Mouse (Mus musculus): ENCODE results near the gene Ankdd1b. TPM values are rescaled to one million over a fixed set of nuclear protein-coding genes. Genes with fewer than 3 reads are reported as not detected.

Ankdd1b gene
- under 1 TPM in 1 of 2 experiments, not detected in 1; 0.10 TPM for total RNA-seq (2021)
- long read RNA-seq, experiment 1, partial matches to known transcripts = 0 of 16 reads
- long read RNA-seq, experiment 1, other reads (novel, unspliced or antisense) = 16 of 16 reads
- long read RNA-seq, experiment 2, partial matches to known transcripts = 0 of 18 reads
- long read RNA-seq, experiment 2, other reads (novel, unspliced or antisense) = 18 of 18 reads

DNA sequence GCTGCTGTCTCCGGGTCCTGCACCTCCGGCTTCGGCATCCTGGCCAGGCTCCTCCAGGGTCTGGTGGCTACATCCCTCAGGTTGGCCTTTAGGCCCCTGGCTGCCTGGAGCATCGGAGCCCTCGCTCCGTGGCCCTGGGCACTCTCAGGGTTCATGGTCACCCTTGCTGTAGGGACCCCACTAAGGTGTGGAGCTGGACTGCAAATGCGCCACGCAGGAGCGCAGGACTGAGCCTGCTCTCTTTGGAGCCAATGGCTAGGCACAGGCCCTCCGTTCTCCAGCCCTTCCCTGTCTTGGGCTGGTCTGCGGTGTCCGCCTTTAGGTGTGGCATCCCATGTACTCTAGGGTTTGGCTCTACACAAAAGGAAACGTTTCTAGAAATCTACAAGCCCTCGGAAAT, at the start of gene Ankdd1b:
Gene Ankdd1b (minus strand): TSS at position 242 of the 400 bp plus-strand sequence.
- no peak for DNase-seq
- intact Hi-C loops (cut with DNase I) = no loop called here

DNA sequence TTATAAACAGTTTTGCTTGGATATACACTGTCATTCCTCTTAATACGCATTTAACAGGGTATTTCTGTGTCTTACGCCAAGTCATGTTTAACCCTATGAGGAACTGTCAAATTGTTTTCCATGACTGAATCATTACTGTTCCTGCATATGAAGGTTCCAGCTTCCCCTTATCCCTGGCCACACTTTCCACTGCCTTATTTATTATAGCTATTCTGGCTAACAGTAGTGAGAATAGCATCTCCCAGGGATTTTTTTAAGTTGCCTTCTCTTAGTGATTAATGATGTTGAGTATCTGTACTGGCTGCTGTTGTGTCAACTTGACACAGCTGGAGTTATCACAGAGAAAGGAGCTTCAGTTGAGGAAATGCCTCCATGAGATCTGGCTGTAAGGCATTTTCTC, 46.3 kb upstream of the Ankdd1b start:
- intact Hi-C loops (cut with DNase I) = no loop called here
- DNase-seq = no peak

DNA sequence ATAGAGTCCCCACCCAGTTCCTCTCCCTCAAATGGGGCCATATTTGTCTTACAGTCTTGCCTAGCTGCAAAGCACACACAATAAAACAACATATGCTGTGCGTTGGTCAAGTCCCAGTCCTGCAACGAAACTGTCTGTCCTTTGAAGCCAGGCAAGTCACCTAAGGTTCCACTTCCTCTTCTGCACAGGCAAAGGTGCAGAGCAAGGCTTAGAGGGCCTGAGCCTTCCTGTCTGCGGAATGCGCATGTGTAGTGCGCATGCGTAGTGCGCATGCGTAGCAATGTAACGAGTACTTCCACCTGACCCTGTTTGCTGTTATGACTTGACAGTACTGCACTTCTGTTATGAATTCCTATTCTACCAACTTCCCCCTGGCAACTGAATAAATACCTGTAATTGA, 45.3 kb upstream of the Ankdd1b start:
- DNase-seq = no peak
- intact Hi-C loops (cut with DNase I) = no loop called here

DNA sequence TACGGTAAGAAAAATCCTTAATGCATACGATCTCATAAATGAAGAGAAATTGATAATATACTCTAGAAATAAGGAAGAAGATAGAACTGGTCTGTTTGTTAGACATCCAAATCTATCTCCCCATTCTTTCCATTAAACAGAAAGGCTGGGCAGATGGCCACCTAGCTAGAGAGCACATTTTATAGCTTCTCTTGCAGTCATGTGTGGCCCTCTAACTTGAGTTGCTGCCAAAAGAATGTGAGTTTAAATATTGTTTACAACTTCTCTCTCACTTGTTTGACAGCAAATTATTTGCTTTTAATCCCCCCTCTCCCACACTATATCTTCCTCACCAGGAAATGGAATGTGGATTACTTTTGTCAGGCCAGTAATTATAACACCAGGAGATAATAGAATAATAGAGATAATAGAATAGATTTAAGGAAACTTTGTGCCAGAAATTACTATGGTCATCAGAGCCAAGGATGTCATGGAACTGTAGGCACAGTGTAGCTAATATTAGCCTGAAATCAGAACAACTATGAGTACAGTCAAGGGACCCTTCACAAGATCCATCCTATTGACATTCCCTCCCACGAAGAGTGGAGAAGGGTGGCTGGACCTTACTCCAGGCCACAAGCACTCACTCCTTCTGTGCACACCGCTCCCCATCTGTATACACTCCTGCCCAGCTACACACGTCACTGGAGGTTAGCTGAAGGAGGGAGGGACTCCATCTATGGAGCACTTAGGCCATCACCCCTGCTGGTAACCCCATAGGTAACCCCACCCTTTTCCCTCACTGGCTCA, 43.4 kb upstream of the Ankdd1b start:
- intact Hi-C loops (cut with DNase I) = no loop called here
- DNase-seq = no peak

DNA sequence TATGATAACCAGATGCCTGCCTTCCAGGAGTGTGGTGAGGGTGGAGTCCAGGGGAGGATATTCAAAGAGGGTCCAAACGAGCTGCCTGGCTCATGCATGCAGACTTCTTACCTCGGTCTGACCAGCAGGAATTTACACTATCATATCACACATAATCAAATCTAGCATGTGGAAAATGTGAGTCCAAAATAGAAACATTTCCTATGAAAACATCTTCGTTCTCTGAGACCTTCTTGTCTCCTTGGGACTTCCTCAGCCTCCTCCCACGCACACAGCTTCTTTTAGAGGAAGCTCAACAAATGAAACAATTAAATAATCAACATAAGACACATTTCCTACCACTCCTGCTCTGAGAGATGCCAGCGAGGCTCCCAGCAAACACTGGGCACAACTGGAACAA, 40.9 kb upstream of the Ankdd1b start:
- intact Hi-C loops (cut with DNase I) = no loop called here
- DNase-seq = no peak

DNA sequence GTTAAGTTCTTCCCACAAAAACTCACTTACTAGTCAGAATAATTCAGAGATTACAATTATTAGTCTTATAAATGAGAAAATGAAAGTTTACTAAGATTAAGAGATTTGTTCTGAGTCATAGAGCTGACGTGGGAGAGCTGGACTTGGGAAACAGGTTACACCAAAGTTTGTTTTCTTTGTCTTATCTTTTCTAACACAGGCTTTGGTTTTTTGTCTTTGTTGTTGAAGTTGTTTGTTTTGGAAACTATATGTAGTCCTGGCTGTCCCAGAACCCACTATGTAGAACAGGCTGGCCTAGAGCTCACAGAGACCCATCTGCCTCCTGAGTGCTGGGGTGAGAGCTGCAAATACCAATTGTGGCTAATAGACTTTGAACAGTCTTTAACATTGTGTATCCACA, 40.3 kb upstream of the Ankdd1b start:
- intact Hi-C loops (cut with DNase I) = no loop called here
- no peak for DNase-seq

DNA sequence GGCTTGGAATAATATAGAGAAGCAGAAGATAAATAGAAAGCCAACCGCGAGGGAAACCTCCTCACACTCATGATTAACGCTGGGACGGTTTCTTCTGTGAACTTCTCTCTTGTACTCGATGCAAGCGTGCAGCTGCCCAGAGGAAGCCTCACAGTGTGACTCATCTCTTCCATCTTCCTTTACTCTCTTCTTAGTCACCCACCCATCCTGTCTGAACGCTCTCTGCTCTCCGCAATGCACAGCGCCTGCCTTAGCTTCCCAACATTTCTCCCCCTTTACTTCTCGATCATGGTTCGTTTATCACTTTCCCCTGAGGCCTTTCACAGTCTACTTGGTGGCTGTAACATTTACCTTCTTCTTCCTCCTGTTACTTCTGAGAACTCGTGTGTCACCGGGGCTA, 39.6 kb upstream of the Ankdd1b start:
- DNase-seq = peak in 1 of 2 experiments; percentile 11
- intact Hi-C loops (cut with DNase I) = no loop called here

DNA sequence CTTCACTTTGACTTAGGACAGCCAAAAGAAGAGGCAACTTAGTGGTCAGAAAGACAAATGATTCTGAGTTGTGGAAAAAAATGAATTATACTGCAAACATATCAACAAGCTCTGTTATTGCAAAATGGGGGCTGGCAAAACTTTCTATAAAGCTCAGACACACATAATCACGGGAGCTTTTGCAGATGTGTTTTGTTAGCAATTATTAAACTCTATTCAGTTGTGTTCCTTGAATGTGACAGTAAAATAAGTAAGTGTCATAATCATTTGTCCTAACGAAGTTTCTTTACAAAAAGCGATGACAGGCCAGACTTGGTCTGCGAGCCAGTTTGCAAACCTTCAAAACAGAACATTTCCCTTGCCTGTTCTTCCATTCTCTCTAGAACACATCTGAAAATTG, 36.5 kb upstream of the Ankdd1b start:
- intact Hi-C loops (cut with DNase I) = no loop called here
- DNase-seq = no peak

DNA sequence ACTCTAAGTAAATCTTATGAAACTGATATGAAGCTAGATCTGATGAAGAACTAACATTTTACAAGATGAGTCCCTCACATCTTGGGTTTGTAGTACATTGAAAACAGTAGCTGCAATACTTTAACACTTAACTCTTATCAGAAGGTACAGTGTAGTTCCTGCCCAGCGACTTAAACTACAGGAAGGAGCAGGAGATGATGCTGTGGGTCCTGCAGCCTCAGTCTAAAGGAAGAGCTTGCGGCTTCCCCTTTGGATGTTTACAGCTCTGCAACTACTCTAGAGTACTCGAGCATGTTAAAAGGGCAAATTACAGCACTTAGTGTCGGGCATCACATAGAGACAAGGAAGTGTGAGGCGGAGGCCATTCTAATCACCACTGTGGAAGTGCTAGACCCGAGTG, 35.3 kb upstream of the Ankdd1b start:
- no peak for DNase-seq
- intact Hi-C loops (cut with DNase I) = no loop called here

DNA sequence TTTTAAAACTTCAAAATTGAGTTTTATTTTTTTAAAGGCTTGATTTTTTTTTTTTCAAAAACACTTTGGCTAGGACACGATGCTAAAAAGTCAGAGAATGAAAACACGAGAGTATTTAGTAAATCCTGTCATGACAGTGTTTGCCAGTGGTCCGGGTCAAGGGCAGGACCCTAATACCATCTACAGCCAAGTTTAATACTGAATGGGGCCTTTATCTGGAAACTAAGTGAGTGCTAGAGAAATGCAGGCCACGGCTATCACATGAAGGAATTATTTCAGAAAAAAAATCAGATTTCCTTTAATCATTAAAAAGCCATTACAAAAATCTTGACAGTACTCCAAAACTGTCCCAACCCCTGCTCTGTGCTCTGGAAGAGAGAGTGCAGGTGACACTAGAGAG, 34.7 kb upstream of the Ankdd1b start:
- intact Hi-C loops (cut with DNase I) = no loop called here
- DNase-seq = no peak

DNA sequence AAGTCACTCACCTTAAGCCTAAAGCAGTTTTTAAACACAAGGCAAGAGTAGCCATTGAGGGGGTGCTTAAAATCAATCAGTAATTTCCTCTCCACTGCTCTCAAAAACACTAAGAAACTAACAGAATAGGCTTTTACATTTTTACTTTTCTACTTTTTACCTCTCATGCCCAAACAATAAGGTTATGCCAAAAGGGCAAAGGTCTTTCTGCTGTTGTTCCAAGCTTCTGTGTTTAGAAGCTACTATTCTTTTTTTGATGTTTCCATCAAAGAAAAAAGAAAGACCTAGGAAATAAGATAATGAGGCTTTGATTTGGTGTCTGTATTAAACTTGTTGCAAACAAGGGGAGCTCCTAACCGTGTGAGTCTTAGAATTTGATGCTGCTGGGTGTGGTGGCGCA, 28.9 kb upstream of the Ankdd1b start:
- intact Hi-C loops (cut with DNase I) = loop anchor here (10.0 kb wide), 1 partner anchor 85 kb away; no protein-coding TSS in a partner anchor
- no peak for DNase-seq

DNA sequence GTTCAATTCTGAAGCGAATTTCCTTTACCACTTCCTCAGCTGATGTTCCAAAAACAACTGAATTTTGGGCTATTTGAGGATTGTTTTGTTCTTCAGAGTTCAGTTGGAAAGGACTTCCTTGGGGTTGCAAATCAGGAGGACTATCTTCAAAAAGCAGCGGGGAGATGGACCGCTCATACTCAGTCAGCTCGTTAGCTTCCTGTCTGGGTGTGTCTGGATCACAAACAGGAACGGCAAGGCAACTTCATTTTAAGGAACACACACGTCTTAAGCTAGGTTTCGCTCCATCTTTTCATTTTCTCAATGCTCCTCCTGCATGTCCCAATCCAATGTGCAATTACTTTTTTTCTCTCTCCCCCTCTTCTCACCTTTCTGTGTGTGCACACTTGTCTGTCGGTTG, 25.6 kb upstream of the Ankdd1b start:
- DNase-seq = no peak
- intact Hi-C loops (cut with DNase I) = loop anchor here (10.0 kb wide), 1 partner anchor 88 kb away; no protein-coding TSS in a partner anchor

DNA sequence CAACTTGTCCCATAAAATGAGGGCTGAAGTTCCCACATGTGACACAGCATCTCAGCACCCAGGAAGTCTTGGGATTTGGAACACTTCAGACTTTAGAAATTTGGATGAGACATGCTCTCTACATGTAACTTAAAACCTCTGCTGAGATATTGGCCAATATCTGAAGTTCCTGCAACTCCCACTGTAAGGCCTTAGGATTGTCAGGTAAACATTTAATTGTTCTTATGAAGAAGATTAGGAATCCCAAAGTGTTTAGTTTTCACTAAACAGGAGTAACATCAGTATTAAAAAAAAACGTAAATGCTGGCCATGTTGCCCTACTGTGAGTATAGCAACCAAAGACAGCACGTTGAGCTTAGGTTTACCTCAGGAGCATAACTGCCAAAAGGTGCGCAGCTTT, 19.4 kb upstream of the Ankdd1b start, which contains the start of gene Gm17622:
Gene Gm17622 (plus strand): TSS at position 301 of the 400 bp plus-strand sequence.
- intact Hi-C loops (cut with DNase I) = loop anchor here (10.0 kb wide), 1 partner anchor 94 kb away; no protein-coding TSS in a partner anchor

DNA sequence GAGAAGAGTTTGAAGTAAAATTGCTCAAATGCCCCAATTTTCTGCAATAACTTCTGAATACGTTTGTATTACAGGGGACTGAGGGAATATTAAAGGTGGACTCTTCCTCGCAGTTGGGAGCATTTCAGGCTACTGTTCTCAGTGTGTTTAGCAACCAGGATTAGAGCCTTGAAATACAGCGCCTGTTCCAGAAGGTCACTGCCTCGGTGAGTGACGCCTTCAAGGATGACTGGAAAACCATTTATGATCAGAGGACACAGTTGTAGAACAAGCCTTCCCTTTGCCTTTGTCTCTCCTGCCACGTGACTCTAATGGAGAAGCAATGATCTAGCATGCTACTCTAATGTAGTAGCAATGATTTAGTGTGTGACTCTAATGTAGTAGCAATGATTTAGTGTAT, 17.0 kb upstream of the Ankdd1b start:
- intact Hi-C loops (cut with DNase I) = no loop called here
- no peak for DNase-seq

More for the DNA sequence above, 19.4 kb upstream of the Ankdd1b start, which contains the start of gene Gm17622:
- no peak for DNase-seq

DNA sequence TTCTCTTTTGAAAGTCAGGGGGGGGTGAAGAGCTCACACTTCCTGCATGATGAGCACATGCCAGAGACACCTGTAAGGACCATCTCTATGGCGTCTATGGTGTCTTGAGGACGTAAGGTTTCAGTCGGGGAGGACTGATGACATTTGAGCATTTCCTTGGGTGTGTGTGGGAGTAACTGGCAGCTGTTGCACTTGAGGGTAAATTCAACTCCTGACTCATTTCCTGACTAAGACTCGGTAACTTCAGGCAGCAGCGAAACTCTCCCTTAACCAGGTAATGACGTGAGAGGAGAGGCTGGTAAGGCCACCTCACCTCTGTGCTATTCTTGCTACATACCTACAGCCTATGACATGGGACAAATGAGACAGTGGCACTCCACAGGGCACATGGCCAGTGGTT, 16.2 kb upstream of the Ankdd1b start:
- no peak for DNase-seq
- intact Hi-C loops (cut with DNase I) = no loop called here

DNA sequence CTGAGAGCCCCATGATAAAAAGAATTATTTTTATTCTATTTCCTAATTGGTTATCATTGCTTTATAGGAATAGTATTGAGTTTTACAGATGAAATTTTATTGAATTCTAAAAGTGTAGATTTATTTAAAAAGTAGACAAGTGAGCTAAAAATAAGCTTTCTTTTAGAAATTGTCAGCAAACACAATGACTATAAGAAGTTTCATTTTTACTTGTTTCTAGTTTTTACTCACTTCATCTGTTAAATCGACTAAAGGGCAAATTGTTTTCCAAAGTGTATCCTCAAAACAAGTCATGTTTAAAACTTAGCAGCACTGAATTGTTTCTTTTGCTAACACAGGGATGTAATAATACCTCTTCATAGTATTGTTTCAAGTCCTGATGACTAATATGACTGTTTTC, 8.0 kb upstream of the Ankdd1b start:
- intact Hi-C loops (cut with DNase I) = no loop called here
- DNase-seq = no peak

DNA sequence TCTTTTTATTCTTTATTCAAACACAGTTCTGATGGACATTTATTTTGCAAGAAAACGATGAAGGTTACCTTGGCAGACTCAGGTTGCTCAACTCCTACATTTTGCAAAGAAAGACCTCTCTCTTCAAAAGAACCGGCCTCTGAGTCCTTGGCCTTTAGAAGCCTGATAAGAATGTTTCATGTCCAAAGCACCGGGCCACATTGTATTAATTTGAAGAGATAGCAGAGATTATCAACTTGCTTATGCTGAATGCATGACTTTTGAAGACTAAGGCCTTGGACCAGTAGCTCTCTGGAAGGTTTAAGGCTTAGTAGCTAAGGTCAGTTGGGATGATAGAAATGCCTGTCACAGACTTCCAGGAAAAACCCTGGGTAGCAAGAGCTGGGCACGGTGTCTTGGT, 6.2 kb upstream of the Ankdd1b start:
- no peak for DNase-seq
- intact Hi-C loops (cut with DNase I) = no loop called here

DNA sequence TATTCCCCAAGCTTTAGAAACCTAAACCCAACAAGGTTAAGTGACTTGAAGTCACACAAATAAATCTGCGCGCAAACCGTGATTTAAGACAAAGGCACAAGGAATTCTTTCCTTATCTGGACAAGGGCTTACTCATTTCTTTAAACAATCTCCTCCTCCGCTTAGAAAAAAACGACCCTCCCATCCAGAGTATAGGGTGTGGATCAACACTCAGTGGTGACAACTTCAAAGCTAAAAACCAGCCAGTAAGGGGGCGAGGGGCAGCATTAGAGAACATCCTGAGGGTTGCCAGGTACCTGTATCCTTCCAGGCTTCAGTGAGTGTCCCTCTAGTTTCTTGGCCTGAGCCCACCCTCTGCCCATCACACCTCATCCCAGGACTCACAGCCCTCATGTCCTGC, 442 bp downstream of the Ankdd1b start:
- intact Hi-C loops (cut with DNase I) = no loop called here

DNA sequence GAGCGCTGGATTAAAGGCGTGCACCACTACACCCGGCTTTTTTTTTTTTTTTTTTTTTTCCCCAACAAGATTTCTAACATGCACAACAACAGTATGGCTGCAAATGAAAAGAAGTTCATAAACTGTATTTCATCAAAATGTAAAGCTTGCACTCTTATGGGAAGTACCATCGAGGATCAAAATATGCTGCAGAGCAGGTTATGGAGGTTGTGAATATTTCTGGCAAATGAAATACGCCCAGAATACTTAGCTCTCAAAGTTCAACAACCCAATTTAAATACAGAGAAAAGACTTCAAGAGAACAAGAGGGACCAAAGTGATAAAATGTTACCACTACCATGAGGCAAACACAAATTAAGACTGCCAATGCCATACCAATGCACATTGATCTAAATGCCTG, 2.3 kb downstream of the Ankdd1b start:
- DNase-seq = no peak
- intact Hi-C loops (cut with DNase I) = no loop called here

More for the DNA sequence above, 442 bp downstream of the Ankdd1b start:
- DNase-seq = no peak

DNA sequence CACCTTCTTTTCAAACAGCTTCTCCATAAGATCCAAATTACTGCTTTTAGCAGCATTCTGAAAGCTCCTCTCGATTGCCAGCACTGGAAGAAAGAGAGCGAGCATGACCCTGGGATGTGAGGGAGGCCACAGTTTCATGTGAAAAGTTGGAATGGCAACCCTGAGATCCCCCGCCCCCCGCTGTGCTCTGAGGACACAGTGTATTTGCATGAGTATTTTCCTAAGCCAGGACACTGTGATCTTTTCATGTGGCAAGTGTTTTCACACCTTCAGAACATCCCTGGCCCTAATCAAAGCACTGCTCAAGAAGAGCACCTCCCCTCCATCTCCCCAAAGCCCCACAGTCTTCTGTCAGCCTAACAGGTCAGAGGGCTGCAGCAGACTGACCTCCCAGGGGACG, 5.7 kb downstream of the Ankdd1b start:
- DNase-seq = no peak
- intact Hi-C loops (cut with DNase I) = no loop called here

DNA sequence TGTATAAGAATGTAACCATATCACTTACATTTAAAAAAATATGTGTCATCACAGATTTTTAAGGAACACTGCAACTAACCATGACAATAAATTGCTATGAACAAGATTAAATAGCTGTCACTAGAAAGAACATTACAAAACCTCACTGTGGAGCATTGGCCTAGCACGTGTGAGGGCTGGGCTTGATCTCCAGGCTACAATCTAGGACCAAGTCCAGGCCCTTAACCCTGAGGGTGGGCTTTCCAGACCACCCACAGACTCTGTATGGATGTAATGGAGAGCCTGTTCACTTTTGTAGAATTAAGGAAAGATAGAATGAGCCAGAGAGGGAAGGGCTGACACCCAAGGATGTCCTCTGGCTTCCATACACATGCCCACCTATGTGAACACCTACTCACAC, 8.4 kb downstream of the Ankdd1b start:
- intact Hi-C loops (cut with DNase I) = no loop called here
- no peak for DNase-seq

DNA sequence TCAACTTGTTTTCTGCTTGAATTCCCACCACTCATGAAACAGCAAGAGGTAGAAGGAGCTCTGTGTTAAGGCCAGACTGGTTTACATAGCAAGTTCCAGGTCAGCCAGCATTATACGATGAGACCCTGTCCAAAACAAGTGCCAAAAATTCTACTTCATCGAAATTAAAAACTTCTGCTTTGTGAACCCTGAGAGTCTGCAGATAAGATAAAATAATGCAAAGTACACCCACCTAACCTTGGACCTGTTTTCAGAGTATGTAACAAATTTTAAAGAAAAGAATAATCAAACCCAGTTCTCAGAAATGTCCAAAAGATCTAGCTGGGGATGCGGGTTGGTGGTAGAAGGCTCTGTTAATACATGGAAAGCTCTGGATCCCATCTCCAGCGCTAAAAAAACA, 12.4 kb downstream of the Ankdd1b start:
- intact Hi-C loops (cut with DNase I) = no loop called here
- DNase-seq = no peak
